Mouse (Mus musculus) ES-CJ7 (cell line): Measurements from ENCODE around the gene Tmem97.
"Not testable (repeated sequence)": the region's sequence is repeated elsewhere in the genome, so short reads cannot be mapped to it uniquely, and the experiment has no call there.

Experiments used
- DNase-seq: peaks from one replicate; pipeline ENCODE4 v3.0.0; 2011; ENCODE audit warnings: low read depth, low spot score

The Tmem97 gene

GRCm38 (mm10) chr11:78550168-78551058, at the start of gene Tmem97:
Gene Tmem97 (minus strand): TSS chr11:78550777.
- DNase-seq = peak; percentile 98

DNA sequence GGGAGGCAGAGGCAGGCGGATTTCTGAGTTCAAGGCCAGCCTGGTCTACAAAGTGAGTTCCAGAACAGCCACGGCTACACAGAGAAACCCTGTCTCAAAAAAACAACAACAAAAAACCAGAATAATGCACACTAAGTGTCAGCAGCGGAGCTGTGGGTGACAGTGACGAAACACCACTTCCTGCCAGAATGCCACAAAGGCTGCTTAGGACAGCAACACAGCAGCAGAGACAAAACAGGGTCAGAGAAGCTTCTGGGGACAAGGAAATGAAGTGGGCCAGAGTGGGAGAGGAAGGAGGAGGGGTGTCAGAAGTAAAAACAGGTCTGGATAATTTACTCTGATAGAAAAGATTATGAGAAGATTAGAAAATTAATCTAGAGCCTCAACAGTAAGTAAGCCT, 49.5 kb upstream of the Tmem97 start:
- DNase-seq = no peak

DNA sequence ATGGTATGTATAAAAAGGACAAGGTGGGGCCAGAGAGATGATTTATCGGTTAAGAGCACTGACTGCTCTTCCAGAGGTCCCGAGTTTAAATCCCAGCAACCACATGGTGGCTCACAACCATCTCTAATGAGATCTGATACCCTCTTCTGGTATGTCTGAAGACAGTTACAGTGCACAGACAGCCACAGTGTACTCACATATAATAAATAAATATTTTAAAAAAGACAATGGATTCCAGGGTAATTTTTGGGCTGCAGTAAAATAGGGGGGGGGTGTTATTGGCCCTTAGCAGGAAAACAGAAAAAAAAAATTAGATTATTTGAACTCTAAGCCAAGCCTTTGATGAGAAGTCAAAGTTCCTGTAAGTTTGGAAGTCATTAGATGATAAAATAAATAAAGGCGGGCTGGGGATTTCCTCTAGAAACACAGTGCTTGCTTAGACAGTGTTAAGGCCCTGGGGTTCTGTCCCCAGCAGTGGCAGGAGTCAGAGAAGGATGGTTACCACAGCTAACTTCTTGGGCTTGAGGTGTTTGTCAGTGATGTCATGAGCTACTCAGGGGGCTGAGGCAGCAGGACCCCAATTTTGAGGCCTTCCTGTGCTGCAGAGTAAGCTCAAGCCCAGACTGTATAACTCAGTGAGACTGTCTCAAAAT, 48.3 kb upstream of the Tmem97 start:
- DNase-seq = no peak

- DNase-seq = no peak
Observed at GRCm38 (mm10) chr11:78596750-78597149, 46.2 kb upstream of the Tmem97 start.

DNA sequence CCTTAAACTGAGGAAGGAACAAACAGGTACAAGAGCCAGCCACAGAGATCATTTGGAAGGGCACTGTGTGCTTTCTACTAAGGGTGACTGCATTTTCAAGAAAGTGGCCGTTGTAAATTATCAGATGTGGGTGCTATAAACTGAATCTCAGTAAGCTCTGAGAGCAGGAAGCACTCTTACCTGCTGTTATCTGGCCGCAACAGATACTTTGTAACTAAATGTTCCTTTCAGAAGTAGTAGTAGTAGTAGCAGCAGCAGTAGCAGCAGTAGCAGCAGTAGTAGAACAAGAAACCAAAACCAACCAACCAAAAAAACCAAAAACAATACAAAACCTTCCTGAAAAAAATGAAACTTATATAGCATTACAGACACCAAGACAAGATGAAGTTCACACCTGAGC, 45.2 kb upstream of the Tmem97 start:
- DNase-seq = no peak

DNA sequence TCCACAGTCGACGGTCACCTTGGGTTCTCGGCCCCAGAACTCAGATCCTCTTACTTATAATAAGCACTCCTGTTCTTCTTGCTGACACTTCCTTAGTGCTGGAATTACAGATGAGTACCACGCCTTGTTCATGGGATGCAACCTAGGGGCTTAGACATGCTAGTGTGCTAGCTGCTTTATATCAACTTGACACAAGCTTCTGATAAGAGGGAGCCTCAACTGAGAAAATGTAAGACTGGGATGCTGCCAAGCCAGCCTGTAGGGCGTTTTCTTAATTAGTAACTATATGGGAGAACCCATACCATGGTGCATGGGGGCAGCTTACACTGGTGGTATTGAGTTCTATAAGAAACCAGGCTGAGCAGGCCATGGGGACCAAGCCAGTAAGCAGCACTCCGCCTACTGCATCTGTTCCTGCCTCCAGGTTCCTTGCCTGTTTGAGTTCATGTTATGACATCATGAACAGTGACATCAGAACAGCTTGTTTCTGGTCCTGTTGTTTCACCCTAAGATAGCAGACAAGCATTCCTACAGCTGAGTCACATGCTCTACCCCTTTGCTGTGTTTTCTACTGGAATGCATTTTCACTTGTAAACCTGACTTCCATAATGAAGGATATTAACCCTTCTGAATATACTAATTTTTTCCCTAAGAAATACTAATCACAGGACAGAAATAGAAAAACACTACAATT, 43.8 kb upstream of the Tmem97 start:
- DNase-seq = no peak

- DNase-seq = not testable (repeated sequence)
Observed at GRCm38 (mm10) chr11:78587677-78588076, 37.1 kb upstream of the Tmem97 start.

DNA sequence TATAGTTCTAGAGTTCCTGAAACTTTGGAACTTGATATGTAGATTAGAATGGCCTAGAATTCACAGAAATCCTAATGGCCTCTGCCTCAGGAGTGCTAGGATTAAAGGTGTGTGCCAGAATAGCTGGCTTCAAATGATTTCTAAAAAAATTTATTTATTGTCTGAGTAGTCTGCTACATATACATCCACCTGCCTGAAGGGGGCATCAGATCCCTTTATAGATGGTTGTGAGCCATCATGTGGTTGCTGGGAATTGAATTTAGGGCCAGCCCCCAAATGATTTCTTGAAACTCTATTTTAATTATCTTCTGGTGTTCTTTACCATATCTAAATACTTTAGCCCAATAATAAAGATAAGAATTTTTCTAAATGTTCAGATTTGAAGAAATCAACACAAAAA, 35.5 kb upstream of the Tmem97 start:
- peak; percentile 31 for DNase-seq

DNA sequence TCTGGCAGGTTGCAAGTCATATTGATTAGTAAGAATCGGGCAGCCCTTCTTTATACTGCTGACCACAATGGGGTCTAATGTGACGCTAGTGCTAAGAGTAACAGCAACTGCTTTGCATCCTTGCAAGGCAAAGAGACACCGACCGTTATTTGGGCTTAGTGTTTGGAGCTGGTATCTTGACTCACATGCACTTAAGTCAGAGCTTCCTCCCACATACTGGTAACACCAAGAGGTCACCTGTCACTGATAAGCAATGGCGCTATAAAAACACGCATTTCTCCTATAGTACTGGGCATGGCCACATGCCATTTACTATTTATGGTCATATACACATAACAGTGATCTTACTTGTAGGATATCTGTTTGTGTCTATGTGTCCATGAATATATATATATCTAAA, 32.3 kb upstream of the Tmem97 start:
- no peak for DNase-seq

GRCm38 (mm10) chr11:78574975-78575374, 24.4 kb upstream of the Tmem97 start:
- no peak for DNase-seq

DNA sequence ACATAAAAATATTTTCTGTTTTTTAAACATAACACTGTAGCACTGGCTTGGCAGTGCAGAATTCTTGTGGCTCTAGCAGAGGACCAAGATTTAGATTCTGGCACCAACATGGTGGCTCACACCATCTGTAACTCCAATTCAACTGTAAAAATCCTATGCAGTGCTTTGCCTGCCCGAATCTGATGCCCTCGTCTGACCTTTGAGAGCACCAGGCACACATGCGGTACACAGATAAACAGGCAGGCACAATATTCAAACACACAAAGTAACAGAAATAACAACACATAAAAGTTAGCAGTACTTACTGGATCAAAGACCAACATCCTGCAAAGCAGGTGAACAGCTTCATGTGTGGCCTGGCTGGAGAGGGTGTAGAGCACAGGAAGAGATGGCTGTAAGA, 24.0 kb upstream of the Tmem97 start:
- no peak for DNase-seq

DNA sequence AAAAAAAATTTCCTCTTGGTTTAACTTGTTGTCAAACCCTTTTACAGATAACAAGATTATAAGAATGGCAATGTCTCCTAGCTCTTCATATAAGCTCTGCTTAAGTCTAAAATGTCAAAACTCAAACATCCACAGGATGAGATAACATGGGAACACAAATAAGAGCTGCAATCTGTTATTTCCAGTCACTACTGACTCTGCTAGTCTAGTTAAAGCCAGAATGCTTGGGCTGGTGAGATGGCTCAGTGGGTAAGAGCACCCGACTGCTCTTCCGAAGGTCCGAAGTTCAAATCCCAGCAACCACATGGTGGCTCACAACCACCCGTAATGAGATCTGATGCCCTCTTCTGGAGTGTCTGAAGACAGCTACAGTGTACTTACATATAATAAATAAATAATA, 23.5 kb upstream of the Tmem97 start:
- peak; percentile 30 for DNase-seq

- no peak for DNase-seq
Observed at GRCm38 (mm10) chr11:78571854-78572253, 21.3 kb upstream of the Tmem97 start.

DNA sequence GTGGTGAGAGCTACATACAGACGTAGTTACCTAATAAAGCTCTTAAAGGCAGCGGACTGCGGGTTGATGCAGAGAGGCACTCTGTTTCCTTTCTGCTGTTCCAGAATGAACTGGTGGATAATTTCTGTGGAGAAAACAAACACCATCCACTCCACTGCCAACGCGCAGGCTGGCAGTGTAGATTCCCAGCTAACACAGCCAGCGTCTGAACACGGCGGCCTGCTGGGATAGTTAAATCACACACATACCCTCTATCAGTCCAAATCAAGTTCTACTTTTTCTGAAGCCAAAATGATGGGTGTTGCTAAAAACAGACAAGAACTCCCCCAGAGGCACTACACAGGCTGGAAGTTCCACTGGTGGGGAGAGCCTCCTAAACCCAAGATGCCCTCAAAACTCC, 20.9 kb upstream of the Tmem97 start:
- DNase-seq = no peak

- DNase-seq = no peak
Observed at GRCm38 (mm10) chr11:78569806-78570205, 19.2 kb upstream of the Tmem97 start.

DNA sequence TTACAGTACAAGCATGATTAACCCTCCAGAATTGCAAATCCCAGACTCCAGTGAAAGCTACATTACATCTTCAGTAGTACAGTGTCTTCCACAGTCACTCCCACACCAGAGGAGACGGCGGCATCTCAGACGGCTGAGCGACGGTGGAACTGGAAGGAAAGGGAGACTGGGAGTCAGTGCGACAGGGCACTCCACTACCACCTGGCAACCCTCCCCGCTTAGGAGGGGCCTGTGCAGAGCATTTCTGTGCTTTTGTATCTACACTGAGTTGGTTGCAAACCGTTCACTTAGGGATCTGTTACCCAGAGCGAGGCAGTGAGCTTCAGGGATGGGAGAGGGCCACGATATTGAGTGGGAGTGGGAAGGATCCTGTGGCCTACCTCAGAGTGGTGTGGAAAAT, 18.2 kb upstream of the Tmem97 start:
- DNase-seq = no peak

DNA sequence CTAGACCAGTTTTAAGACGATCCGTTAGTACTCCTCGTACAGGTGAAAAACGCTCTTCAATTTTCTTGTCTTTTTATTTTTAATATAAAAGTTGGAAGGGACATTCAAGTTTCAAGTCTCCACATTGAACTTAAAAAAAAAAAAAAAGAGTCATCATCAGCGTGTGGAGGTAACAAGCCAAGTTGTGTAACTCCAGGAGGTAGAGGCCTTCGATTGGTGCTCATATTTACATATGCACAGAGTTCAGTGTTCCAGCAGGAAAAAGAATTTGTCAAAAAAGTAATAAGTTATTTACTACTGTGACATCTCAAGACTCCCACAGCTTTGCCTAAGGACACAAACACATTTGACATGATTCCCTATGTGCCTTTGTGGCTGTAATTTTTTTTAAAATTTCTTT, 17.0 kb upstream of the Tmem97 start:
- DNase-seq = no peak

DNA sequence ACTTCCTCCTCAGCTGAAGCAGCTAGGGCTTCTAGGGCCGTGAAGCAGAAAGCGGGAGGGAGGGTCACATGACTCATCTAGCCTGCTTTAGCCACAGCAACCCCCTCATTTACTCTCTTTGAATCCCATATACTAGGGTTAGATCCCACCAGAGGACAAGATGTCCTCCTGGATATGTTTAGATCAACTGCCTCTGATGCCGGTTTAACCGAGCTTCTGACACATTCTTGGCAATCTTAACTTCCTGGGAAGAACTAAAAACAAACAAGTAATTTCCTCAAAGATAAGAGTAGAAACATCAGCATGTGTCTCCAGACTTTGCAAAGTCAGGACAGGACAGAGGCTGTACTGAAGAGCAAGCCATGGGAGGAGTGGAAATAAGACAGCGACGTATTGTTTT, 16.2 kb upstream of the Tmem97 start:
- DNase-seq = no peak

- DNase-seq = peak; percentile 77
Observed at GRCm38 (mm10) chr11:78560447-78560846, 9.9 kb upstream of the Tmem97 start.

GRCm38 (mm10) chr11:78557241-78557640, 6.7 kb upstream of the Tmem97 start:
- peak; percentile 59 for DNase-seq

GRCm38 (mm10) chr11:78556070-78556469, 5.5 kb upstream of the Tmem97 start:
- DNase-seq = no peak

DNA sequence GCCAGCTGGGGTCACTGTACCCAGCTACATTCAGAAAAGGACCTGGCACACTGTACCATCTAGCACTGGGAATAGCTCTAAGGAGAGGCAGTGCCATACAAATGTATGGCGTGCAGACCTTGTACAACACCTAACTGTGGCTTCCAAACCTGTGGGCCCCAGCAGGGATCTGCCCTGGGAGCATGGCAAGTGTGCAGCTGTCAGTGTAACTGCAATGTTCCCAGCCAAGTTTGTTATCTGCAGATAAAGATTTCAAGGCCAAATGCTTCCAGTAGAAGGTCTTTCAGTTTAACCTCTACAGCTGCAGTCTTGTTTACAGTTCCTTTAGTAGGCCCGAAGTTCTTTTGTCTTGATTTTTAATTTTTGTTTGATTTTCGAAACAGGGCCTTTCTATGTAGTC, 5.0 kb upstream of the Tmem97 start:
- DNase-seq = no peak

DNA sequence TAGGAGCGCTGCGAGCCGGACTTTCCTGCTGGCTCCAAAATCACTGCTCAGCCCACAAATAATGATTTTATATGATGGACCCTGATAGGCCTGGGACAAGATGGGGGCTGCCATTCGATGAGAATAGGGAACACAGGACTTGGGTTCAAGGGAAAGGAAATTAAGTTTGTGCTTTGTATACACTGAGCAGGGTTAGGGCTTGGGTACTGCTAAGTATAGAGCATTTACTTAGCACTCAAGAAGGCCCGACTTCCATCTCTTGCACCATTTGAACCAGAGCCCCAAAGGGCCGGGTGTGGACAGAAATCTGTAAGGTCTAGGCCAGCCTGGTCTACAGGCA, 452 bp upstream of the Tmem97 start:
- no peak for DNase-seq
